Mouse (Mus musculus) C2C12 (cell line): ENCODE measurements around the gene Efcab12. TPM values are rescaled to one million over a fixed set of nuclear protein-coding genes. Genes with fewer than 3 reads are reported as not detected.

Experiments
- H3K27me3 ChIP-seq: one replicate; pipeline ENCODE4 v1.6.1; 2011; ENCODE audit not compliant: control insufficient read depth, insufficient read depth, insufficient read length
- H3K36me3 ChIP-seq: one replicate; pipeline ENCODE4 v1.6.1; 2011; ENCODE audit not compliant: control insufficient read depth, insufficient read depth
- H3K4me3 ChIP-seq: one replicate; pipeline ENCODE4 v1.5.1; 2011; ENCODE audit warnings: mild to moderate bottlenecking, control low read depth; ENCODE audit not compliant: poor library complexity, insufficient read depth, severe bottlenecking
- H3K79me2 ChIP-seq: one replicate; pipeline ENCODE4 v1.6.1; 2011; ENCODE audit not compliant: control insufficient read depth, insufficient read depth
- H3K79me3 ChIP-seq: one replicate; pipeline ENCODE4 v1.6.1; 2011; ENCODE audit warnings: low read depth, control low read depth
- H3ac ChIP-seq: one replicate; pipeline ENCODE3; 2011; ENCODE audit warnings: low read depth; ENCODE audit not compliant: control insufficient read depth, insufficient read length
- CEBPB ChIP-seq: IDR thresholded peaks from one replicate; pipeline ENCODE4 v1.6.1; 2011; ENCODE audit warnings: low read depth, mild to moderate bottlenecking, control low read depth, moderate library complexity
- CTCF ChIP-seq: IDR thresholded peaks from one replicate; pipeline ENCODE4 v1.5.1; 2011; ENCODE audit not compliant: control insufficient read depth, insufficient read depth, insufficient read length
- FOSL1 ChIP-seq: IDR thresholded peaks from one replicate; pipeline ENCODE4 v1.8.0; 2011; ENCODE audit warnings: mild to moderate bottlenecking, low read length; ENCODE audit not compliant: poor library complexity, insufficient read depth, severe bottlenecking
- MAX ChIP-seq: IDR thresholded peaks from one replicate; pipeline ENCODE4 v1.6.1; 2011; ENCODE audit warnings: mild to moderate bottlenecking, control low read depth
- MYOD1 ChIP-seq: IDR thresholded peaks from one replicate; pipeline ENCODE4 v1.6.1; 2011; ENCODE audit warnings: low read depth; ENCODE audit not compliant: control insufficient read depth, insufficient read length
- MYOG ChIP-seq: IDR thresholded peaks from one replicate; pipeline ENCODE4 v1.6.1; 2011; ENCODE audit not compliant: control insufficient read depth, insufficient read length; ENCODE audit errors: extremely low read depth
- USF1 ChIP-seq: IDR thresholded peaks from one replicate; pipeline ENCODE4 v1.6.1; 2011; ENCODE audit warnings: low read depth, mild to moderate bottlenecking, control low read depth, moderate library complexity
- polyA plus RNA-seq: library from polyadenylated mRNA; unstranded; fragments of >200 nt; fragmentation: generic; extraction: Trizol; gene quantifications from one replicate; pipeline ENCODE4 v1.2.1, GENCODE M21; 2012; ENCODE audit warnings: missing spikeins

The Efcab12 gene
- polyA plus RNA-seq, 1 experiment, result not detected

- no peak overlapping the region for H3ac ChIP-seq
- TF ChIP-seq MYOD1 (no peak), FOSL1 (no peak), MAX (no peak), CTCF (no peak), CEBPB (no peak), USF1 (no peak), MYOG (no peak)
- H3K27me3 ChIP-seq, result no peaks in the 10 kb centered on the region
- H3K36me3 ChIP-seq, result no peaks in the 10 kb centered on the region
- no peaks in the 10 kb centered on the region for H3K79me3 ChIP-seq
- H3K79me2 ChIP-seq, result peaks cover 10% of the 10 kb centered on the region
- no peak overlapping the region for H3K4me3 ChIP-seq
Observed at GRCm38 (mm10) chr6:115856361-115856745, 18.1 kb upstream of the Efcab12 start.

GRCm38 (mm10) chr6:115855733-115856360 lies 17.6 kb upstream of the Efcab12 start:
- no peaks in the 10 kb centered on the region for H3K27me3 ChIP-seq
- H3K79me2 ChIP-seq, result peaks cover 12% of the 10 kb centered on the region
- H3K4me3 ChIP-seq, result no peak overlapping the region
- no peaks in the 10 kb centered on the region for H3K36me3 ChIP-seq
- H3ac ChIP-seq, result no peak overlapping the region
- TF ChIP-seq MAX (no peak), CEBPB (no peak), FOSL1 (no peak), USF1 (no peak), CTCF (no peak), MYOD1 (no peak), MYOG (no peak)
- H3K79me3 ChIP-seq, result no peaks in the 10 kb centered on the region

GRCm38 (mm10) chr6:115854432-115854831 lies 16.2 kb upstream of the Efcab12 start:
- H3ac ChIP-seq, result no peak overlapping the region
- no peak overlapping the region for H3K4me3 ChIP-seq
- TF ChIP-seq USF1 (no peak), MAX (no peak), MYOG (no peak), MYOD1 (no peak)

GRCm38 (mm10) chr6:115853985-115854384 lies 15.8 kb upstream of the Efcab12 start:
- peak overlapping the region; percentile 63 for H3K4me3 ChIP-seq
- peaks cover 12% of the 10 kb centered on the region for H3K79me2 ChIP-seq
- no peak overlapping the region for H3ac ChIP-seq
- peaks cover 3% of the 10 kb centered on the region for H3K36me3 ChIP-seq
- no peak for TF ChIP-seq MAX
- TF ChIP-seq CTCF, result no peak
- TF ChIP-seq USF1, result no peak
- TF ChIP-seq MYOD1, result no peak
- no peak for TF ChIP-seq CEBPB
- no peak for TF ChIP-seq MYOG
- no peak for TF ChIP-seq FOSL1
- no peaks in the 10 kb centered on the region for H3K27me3 ChIP-seq
- no peaks in the 10 kb centered on the region for H3K79me3 ChIP-seq

More at GRCm38 (mm10) chr6:115854432-115854831, 16.2 kb upstream of the Efcab12 start:
- H3K79me3 ChIP-seq, result no peaks in the 10 kb centered on the region
- H3K79me2 ChIP-seq, result peaks cover 12% of the 10 kb centered on the region
- H3K36me3 ChIP-seq, result no peaks in the 10 kb centered on the region
- H3K27me3 ChIP-seq, result no peaks in the 10 kb centered on the region

DNA sequence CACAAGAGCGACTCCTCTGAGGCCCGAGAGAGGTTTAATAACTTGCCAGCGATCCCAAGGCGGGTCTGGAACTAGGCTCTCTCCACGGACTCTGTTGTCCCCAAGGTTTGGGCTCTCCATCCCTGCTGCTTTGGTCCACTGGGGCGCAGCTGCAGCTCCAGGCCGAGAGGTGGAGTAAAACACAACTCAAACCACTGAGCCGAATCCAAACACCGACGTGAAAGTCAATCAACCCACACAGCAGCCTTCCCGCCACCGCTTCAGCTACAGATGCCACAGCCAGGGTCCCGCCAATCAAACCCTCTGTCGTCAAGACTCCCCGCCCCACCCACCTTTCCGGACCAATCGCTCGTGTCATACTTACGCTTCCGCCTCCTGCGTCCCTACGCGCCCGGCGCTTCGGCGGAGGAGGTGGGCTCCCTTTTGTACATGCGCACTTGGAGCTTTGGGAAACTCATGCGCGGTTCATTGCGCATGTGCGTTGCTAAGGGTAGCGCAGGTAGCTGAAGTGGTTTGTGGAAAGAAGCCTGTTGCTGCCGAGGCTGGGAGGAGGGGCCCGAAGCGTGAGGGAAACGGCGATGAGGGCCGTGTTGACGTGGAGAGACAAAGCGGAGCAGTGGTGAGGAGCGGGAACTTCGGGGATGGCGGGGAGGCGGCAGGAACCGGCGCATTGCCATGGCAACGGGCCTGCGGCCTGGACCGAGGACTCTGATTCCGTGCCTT lies 15.0 kb upstream of the Efcab12 start, which contains the start of the genes Mbd4 and Ift122:
Gene Mbd4, minus strand, starts transcription at position 281 of the 723 bp plus-strand sequence.
Gene Ift122, plus strand, starts transcription at position 380 of the 723 bp plus-strand sequence.
- Histone ChIP-seq H3K79me2 (peaks cover 12% of the 10 kb centered on the region), H3ac (peak within 1 kb of the TSS; percentile 90), H3K36me3 (peaks cover 8% of the 10 kb centered on the region), H3K27me3 (no peaks in the 10 kb centered on the region), H3K4me3 (peak within 1 kb of the TSS; percentile 63), H3K79me3 (no peaks in the 10 kb centered on the region)
- TF ChIP-seq MYOG, result no peak
- TF ChIP-seq CEBPB, result no peak
- TF ChIP-seq MAX, result no peak
- no peak for TF ChIP-seq FOSL1
- no peak for TF ChIP-seq USF1
- TF ChIP-seq CTCF, result no peak
- no peak for TF ChIP-seq MYOD1
